In genomic region chr9:120108953-120109352, GRCm38 (mm10) we compare ENCODE assay signal across 17 mouse cellular contexts. TPM values are rescaled to one million over a fixed set of nuclear protein-coding genes. Genes with fewer than 3 reads are reported as not detected.
"Had no signal": no experiment of that assay in that cellular context is flagged by ENCODE, and none has a peak within 500 bp of the region (broad histone marks: within the 10 kb centered on the region; RNA-seq: fewer than 3 reads in every experiment).

No protein-coding gene starts in this region.

RNA-seq across cellular contexts. Expression of gene Ccr8, which starts 17.0 kb away (rescaled TPM):
- polyA plus RNA-seq: gonadal fat pad, adult 2 months; heart, adult 2 months; heart, embryonic 12.5 days; heart, embryonic 14.5 days; hindbrain, embryonic 10.5 days; hindbrain, embryonic 12.5 days; hindbrain, embryonic 14.5 days; hindbrain, embryonic 16.5 days; kidney, embryonic 14.5 days; kidney, embryonic 16.5 days; limb, embryonic 10.5 days; limb, embryonic 12.5 days; liver, embryonic 12.5 days; liver, embryonic 14.5 days; liver, embryonic 16.5 days had no signal

RNA-seq across cellular contexts. Expression of gene Mobp, which starts 40.6 kb away (rescaled TPM):
- polyA plus RNA-seq: heart, adult 2 months; heart, embryonic 12.5 days; heart, embryonic 14.5 days; hindbrain, embryonic 12.5 days; kidney, embryonic 14.5 days; kidney, embryonic 16.5 days; limb, embryonic 10.5 days; limb, embryonic 12.5 days; limb, embryonic 14.5 days; liver, adult 2 months; liver, embryonic 12.5 days; liver, embryonic 16.5 days had no signal
